Mouse (Mus musculus) embryonic facial prominence, embryonic 14.5 days (tissue): ENCODE data around the gene Camk1d. TPM values are rescaled to one million over a fixed set of nuclear protein-coding genes. Genes with fewer than 3 reads are reported as not detected.
A peak's percentile ranks its signal among the peaks of the same experiment; 100 is the strongest.

ENCODE experiments used
- ATAC-seq: fragments of 200-750 bp; cut with Nextera tagmentation; 2 replicates; pipeline ENCODE4 v1.8.0; 2017; ENCODE audit warnings: low read depth, moderate number of reproducible peaks, moderate TSS enrichment
- DNase-seq: peaks from one replicate; pipeline ENCODE4 v3.0.0-alpha.2; 2015; ENCODE audit warnings: low spot score
- H3K27ac ChIP-seq: fragments of 300-500 bp; sonication (generic); replicated peaks from 2 replicates; pipeline ENCODE4 v1.5.1; 2014; ENCODE audit warnings: low read depth, mild to moderate bottlenecking, low read length, moderate library complexity
- H3K27me3 ChIP-seq: fragments of 300-500 bp; sonication (generic); replicated peaks from 2 replicates; pipeline ENCODE4 v1.6.1; 2014; ENCODE audit warnings: low read length; ENCODE audit not compliant: control insufficient read depth, insufficient read depth
- H3K36me3 ChIP-seq: fragments of 300-500 bp; sonication (generic); 2 replicates; pipeline ENCODE4 v1.6.1; 2014; ENCODE audit warnings: low read length, mixed read lengths; ENCODE audit not compliant: control insufficient read depth, insufficient read depth
- H3K4me1 ChIP-seq: fragments of 300-500 bp; sonication (generic); 2 replicates; pipeline ENCODE4 v1.6.1; 2014; ENCODE audit warnings: antibody characterized with exemption, low read length; ENCODE audit not compliant: control insufficient read depth, insufficient read depth
- H3K4me2 ChIP-seq: fragments of 300-500 bp; sonication (generic); 2 replicates; pipeline ENCODE4 v1.6.1; 2014; ENCODE audit warnings: low read depth, mild to moderate bottlenecking, low read length, moderate library complexity, mixed read lengths
- H3K4me3 ChIP-seq: fragments of 300-500 bp; sonication (generic); 2 replicates; pipeline ENCODE4 v1.5.1; 2014; ENCODE audit warnings: low read depth, mild to moderate bottlenecking, low read length
- H3K9ac ChIP-seq: fragments of 300-500 bp; sonication (generic); 2 replicates; pipeline ENCODE4 v1.6.1; 2014; ENCODE audit warnings: low read depth, mild to moderate bottlenecking, low read length, moderate library complexity, mixed read lengths
- H3K9me3 ChIP-seq: fragments of 300-500 bp; sonication (generic); 2 replicates; pipeline ENCODE4 v1.6.1; 2016; ENCODE audit warnings: low read length; ENCODE audit not compliant: control insufficient read depth
- WGBS: fragments of 180-500 bp; shearing (Covaris S2); extraction: QIAGEN DNeasy Blood & Tissue Kit; methylation state at CpG from one replicate; pipeline ENCODE4 v1.1.7; 2014; 5-methylcytosine and 5-hydroxymethylcytosine counted together
- polyA plus RNA-seq: library from polyadenylated mRNA; unstranded; fragments of >200 nt; fragmentation: Nextera tagmentation; extraction: Ambion mirVana; gene quantifications from 2 replicates; pipeline ENCODE4 v1.2.1, GENCODE M21; 2014

Camk1d gene
- polyA plus RNA-seq, 1 experiment from 2014 or later, result 6.2 TPM

DNA sequence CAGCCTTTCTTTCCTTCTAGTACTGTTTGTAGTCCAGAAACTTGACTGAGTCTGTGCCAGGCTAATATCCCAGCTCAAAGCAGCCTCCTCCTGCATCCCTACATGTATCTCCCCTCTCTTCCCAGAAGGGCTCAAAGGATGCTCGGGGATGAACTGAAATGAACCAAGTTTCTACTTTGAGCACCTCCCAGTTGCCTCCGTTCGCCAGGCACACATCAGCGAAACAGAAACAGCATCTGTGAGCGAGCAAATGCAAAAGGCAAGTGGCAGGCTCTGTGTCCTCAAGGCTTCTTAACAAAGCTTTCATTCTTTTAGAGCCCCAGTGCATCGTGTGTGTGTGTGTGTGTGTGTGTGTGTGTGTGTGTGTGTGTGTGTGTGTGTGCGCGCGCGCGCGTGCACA lies 409.9 kb downstream of the Camk1d start:
- Histone ChIP-seq H3K27me3 (no peaks in the 10 kb centered on the region), H3K9me3 (no peaks in the 10 kb centered on the region), H3K4me1 (no peaks in the 10 kb centered on the region), H3K36me3 (no peaks in the 10 kb centered on the region), H3K4me3 (no peak overlapping the region), H3K4me2 (no peak overlapping the region), H3K27ac (no peak overlapping the region), H3K9ac (no peak overlapping the region)
- DNase-seq (no peak), ATAC-seq (no peak)
- 75% methylated on average over 7 of the region's 12 CpGs for WGBS

DNA sequence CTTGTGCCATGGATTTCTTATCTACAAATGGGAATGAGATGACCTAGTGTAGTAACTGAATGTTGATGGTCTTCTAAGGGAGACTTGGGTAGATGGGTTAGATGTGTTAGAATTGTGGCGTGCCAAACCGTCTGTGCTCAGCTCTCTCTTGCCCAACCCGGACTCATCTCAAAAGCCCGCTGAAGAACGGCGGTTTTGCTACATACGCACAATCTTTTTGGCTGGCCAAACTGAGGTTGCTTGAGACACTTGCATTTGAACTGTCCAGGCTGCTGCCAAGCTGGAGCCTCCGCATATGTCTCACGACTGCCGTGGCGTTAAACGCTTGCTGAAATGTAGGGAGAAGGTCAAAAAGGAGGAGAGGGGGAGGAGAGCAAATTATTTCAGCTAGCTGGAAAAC lies 413.0 kb downstream of the Camk1d start:
- no peak overlapping the region for H3K9ac ChIP-seq
- DNase-seq, result no peak
- no peaks in the 10 kb centered on the region for H3K9me3 ChIP-seq
- no peak overlapping the region for H3K4me2 ChIP-seq
- no peak for ATAC-seq
- WGBS, result 87% methylated on average over 12 of the region's 12 CpGs
- no peaks in the 10 kb centered on the region for H3K27me3 ChIP-seq
- no peak overlapping the region for H3K4me3 ChIP-seq
- no peak overlapping the region for H3K27ac ChIP-seq
- H3K36me3 ChIP-seq, result no peaks in the 10 kb centered on the region
- H3K4me1 ChIP-seq, result no peaks in the 10 kb centered on the region

DNA sequence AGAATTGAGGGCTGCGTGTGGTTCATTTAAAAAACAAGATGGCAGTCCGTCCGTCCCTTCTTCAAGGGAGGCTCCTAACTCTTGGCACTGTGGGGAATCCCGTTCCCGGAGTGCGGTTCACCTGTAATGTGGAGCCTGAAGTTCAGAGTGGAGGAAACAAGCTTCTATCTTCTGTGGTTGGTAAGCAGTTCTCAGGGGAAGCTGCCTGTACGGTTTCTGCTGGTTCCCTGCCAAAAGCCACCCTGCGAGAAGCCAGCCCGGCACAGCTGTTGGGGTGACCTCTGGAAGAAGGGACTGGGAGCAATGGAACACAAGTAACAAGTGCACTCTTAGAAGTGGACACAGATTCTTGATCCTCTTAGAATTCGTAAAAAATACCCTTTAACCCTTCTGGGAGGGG lies 416.2 kb downstream of the Camk1d start:
- Histone ChIP-seq H3K4me2 (no peak overlapping the region), H3K36me3 (no peaks in the 10 kb centered on the region), H3K9me3 (no peaks in the 10 kb centered on the region), H3K27ac (no peak overlapping the region), H3K4me1 (peaks cover 8% of the 10 kb centered on the region; the same call in 1 of the 2 replicates), H3K4me3 (no peak overlapping the region), H3K9ac (no peak overlapping the region), H3K27me3 (no peaks in the 10 kb centered on the region)
- ATAC-seq (no peak), DNase-seq (no peak)
- WGBS, result 76% methylated on average over 10 of the region's 10 CpGs

DNA sequence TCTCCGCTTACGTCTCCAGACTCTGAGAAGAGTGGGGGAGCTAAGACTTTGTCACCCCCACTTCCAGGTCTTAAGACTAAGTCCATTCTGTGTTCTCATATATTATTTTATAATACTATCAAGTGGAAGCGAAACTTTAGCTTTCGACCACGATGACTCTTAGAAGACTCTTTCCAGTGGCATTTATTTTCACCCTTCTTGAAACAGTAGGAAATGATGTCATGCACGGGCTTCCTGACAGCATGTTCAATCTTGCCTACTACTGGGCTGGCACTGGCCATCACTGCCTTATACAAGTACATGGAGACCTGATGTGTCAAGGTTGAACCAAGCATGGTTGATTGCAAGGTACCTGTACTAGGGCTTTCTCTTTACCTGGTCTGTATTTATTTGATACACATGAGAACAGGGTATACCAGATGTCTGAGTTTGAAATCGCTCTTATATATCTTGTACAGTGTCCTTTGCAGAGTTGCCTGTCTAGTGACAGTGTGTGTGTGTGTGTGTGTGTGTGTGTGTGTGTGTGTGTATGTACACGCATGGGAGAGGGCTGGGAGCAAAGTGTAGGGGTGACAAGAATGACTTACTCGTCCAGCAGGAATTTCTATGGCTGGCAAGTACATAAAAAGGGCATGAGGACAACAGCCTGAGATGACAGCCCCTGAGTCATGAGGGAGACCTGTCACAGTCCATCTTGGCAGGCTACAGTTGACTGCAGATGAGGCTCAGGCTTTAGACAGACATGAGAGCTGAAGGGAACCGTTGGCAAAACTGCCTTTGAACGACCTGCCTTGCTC lies 417.4 kb downstream of the Camk1d start:
- H3K4me3 ChIP-seq, result no peak overlapping the region

DNA sequence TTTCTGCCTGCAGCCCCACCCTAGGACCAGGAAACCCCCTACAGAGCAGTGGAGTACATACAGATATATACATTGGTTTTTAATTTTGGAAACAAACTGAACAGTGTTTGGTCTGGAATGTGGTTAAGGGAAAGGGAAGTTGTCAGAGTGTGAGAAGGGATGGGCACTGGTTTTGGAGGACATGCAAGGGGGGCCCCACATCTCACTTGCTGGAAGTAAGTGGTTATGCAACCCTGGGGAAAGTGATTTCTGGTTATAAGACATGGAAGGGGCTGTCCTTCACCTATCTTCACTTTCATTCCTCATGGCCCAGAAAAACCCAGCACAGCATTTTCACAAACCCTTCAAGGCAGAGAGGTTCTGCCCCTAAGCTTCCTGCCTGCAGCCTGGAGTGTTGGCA lies 419.2 kb downstream of the Camk1d start:
- ATAC-seq (no peak), DNase-seq (no peak)
- Histone ChIP-seq H3K4me2 (no peak overlapping the region), H3K27ac (peak overlapping the region; percentile 17; the same call in 1 of the 2 replicates), H3K4me1 (peaks cover 8% of the 10 kb centered on the region; the same call in 1 of the 2 replicates), H3K27me3 (no peaks in the 10 kb centered on the region), H3K4me3 (no peak overlapping the region), H3K36me3 (no peaks in the 10 kb centered on the region), H3K9ac (no peak overlapping the region), H3K9me3 (no peaks in the 10 kb centered on the region)

More for the DNA sequence above, 417.4 kb downstream of the Camk1d start:
- Histone ChIP-seq H3K27ac (no peak overlapping the region), H3K27me3 (no peaks in the 10 kb centered on the region), H3K4me2 (no peak overlapping the region), H3K4me1 (peaks cover 8% of the 10 kb centered on the region; the same call in 1 of the 2 replicates), H3K9ac (no peak overlapping the region), H3K36me3 (no peaks in the 10 kb centered on the region), H3K9me3 (no peaks in the 10 kb centered on the region)
- ATAC-seq (no peak), DNase-seq (no peak)
- 90% methylated on average over 11 of the region's 11 CpGs for WGBS

DNA sequence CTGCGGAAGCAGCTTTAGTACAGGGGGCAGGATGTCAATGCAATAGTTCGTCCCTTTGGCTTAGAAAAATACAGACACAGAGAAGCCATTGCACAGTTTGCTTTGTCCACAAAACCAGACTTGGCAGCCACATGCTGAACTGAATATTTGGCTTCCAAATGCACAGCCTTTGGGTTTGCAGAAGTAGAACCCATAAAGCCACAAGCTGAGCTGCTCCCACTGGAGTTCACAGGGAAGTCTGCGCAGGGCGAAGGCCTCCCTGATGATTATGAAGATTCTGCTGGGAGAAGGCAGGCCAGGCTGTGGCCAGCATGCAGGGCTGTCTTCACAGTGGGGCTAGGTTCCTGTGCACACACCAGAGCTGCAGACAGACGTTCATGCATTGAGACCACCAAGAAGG lies 419.9 kb downstream of the Camk1d start:
- no peak overlapping the region for H3K9ac ChIP-seq
- H3K36me3 ChIP-seq, result no peaks in the 10 kb centered on the region
- H3K4me1 ChIP-seq, result peaks cover 8% of the 10 kb centered on the region; the same call in 1 of the 2 replicates
- ATAC-seq (no peak), DNase-seq (peak; percentile 51)
- WGBS, result 63% methylated on average over 5 of the region's 5 CpGs
- H3K27ac ChIP-seq, result peak overlapping the region; percentile 17; the same call in 1 of the 2 replicates
- no peaks in the 10 kb centered on the region for H3K9me3 ChIP-seq
- no peaks in the 10 kb centered on the region for H3K27me3 ChIP-seq
- H3K4me2 ChIP-seq, result no peak overlapping the region
- no peak overlapping the region for H3K4me3 ChIP-seq

DNA sequence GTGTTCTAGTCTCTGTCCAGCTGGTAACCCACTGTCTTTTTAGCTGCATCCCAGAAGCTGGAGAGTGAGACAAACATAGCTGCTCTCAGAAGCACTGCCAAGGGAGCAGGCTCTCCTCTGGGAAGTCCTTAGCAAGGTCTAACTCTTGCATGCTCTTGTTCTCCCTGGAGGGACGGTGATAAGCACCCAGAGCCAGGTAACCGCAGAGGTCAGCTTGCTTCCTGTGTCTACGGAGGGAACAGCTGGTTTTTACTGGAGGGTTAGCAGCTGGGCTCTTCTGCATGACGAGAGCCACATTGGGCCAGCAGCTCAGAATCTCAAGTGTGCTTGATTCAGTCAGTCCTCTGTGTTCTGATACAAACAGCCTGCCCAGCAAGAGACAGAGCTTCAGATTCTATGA lies 425.7 kb downstream of the Camk1d start:
- H3K27ac ChIP-seq, result no peak overlapping the region
- ATAC-seq (no peak), DNase-seq (no peak)
- 55% methylated on average over 4 of the region's 4 CpGs for WGBS
- no peak overlapping the region for H3K9ac ChIP-seq
- no peaks in the 10 kb centered on the region for H3K4me1 ChIP-seq
- peaks cover 8% of the 10 kb centered on the region; the same call in 1 of the 2 replicates for H3K9me3 ChIP-seq
- no peaks in the 10 kb centered on the region for H3K27me3 ChIP-seq
- H3K4me3 ChIP-seq, result no peak overlapping the region
- no peak overlapping the region for H3K4me2 ChIP-seq
- no peaks in the 10 kb centered on the region for H3K36me3 ChIP-seq

DNA sequence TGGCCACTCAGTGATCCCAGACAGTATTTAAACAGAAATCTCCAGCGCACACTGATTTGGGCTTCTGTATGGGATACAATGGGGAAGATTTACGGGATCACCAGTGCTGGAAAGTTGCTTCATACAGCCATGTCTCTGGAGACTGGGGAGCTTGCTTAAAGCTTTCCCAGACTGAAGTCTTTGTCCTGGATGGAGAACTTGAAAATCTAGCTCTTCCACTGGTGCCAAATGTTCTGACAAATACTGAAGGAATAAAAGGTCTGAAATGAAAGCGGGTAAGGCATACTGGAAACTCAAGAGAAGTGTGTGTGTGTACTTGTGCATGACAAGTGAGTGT lies 427.3 kb downstream of the Camk1d start:
- H3K27me3 ChIP-seq, result no peaks in the 10 kb centered on the region
- H3K9ac ChIP-seq, result no peak overlapping the region
- 70% methylated on average over 3 of the region's 3 CpGs for WGBS
- H3K4me3 ChIP-seq, result no peak overlapping the region
- peaks cover 8% of the 10 kb centered on the region; the same call in 1 of the 2 replicates for H3K9me3 ChIP-seq
- 0 out of 2 replicates have a peak overlapping the region, but pooled peaks have one; percentile 16 for H3K27ac ChIP-seq
- no peaks in the 10 kb centered on the region for H3K36me3 ChIP-seq
- H3K4me2 ChIP-seq, result no peak overlapping the region
- ATAC-seq (0 out of 2 replicates have a peak, but pooled peaks have one; percentile 12), DNase-seq (peak; percentile 68)
- H3K4me1 ChIP-seq, result no peaks in the 10 kb centered on the region
